Mouse (Mus musculus): Measurements from ENCODE around the gene Spaca7.
A peak's percentile ranks its signal among the peaks of the same experiment; 100 is the strongest.
"Not testable (repeated sequence)": the region's sequence is repeated elsewhere in the genome, so short reads cannot be mapped to it uniquely, and the experiment has no call there.

The Spaca7 gene

DNA sequence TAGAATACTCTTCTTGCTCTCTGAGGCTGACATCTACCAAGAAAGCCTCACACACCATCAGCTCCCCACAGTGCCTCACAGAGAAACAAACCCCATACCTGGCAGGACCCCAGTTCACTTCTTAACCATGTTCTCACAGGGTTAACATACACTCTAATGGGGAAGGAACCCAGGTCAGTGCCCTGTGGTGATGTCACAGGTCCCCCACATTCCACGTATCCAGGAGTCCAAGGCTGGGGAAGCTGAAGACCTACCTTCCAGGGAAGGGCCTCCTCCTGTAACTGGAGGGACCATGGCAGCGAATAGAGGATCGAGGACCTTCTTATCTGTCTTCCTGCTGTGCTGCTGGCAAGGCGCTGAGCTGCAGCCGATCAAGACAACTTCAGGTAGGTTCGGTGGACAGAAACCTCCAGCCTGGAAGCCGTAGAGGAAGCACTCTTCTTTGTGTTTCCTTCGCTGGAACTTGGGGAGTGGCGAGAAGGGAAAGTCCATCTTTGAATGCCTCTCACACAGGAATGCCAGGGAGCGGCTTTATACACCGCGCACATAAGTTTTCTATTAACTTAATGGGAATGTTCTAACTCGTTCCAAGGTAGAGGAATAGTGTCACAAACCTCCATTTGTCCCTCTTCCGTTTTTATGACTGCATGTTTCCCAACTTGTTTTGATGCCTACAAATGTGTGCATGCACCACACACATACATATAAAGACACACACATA, at the start of gene Spaca7:
Gene Spaca7 (plus strand): TSS at position 216 of the 721 bp plus-strand sequence.
- DNase-seq (ENCODE audit: low read depth, low spot score), result no peak

DNA sequence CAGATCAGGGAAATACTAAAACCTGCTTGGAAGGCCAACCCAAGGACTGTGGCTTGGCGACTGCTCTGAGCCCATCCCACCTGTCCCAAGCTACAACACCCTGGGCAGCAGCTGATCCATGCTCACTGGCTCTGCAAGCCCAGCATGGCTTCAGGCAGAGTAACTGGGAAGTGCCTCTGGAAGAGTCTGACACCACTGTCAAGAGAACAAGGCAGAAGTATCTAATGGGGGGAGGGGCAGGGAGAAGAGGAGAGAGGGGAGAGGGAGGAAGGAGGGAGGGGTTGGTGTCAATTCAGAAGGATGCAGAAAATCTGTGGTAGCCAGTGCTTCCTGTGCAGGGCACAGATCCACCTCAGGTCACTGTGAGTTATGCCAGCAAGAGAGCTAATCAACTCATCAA, 48.5 kb upstream of the Spaca7 start:
- no peak for DNase-seq (ENCODE audit: low read depth, low spot score)

DNA sequence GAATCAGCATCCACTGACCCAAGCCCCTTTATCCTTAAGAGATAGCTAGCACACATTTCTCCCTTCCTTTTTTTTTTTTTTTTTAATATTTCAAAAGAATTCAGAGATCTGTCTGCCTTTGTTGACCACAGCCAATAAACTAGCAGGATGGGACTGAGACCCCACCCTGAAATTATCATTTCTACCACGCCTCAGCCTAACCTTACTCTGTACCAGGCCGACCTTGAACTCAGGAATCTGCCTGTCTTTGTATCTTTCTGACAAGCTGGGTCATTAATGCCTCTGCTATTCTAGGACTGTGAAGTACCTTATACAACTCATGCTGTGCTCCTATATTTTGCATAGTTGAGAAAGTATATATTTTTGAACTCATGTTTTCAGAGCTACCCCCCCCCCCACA, 44.2 kb upstream of the Spaca7 start:
- no peak for DNase-seq (ENCODE audit: low read depth, low spot score)

DNA sequence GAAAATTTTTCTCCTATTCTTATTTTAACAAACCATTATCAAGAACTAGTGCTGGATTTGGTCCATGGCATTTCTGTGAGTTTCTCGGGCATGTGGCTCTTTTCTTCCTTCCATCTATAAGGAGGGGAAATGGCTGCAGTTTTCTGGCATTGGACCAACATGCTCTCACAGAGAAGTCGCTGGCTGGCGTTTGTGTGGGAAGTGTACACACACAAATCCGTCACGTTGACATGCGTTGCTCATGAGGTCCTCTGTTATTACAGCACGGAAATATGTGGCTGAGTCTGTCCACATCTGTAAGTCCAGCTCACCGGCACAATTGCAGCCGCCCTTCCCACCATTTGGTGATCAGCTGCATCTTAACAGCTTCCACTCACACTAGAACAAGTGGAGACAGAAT, 37.2 kb upstream of the Spaca7 start:
- no peak for DNase-seq (ENCODE audit: low read depth, low spot score)

DNA sequence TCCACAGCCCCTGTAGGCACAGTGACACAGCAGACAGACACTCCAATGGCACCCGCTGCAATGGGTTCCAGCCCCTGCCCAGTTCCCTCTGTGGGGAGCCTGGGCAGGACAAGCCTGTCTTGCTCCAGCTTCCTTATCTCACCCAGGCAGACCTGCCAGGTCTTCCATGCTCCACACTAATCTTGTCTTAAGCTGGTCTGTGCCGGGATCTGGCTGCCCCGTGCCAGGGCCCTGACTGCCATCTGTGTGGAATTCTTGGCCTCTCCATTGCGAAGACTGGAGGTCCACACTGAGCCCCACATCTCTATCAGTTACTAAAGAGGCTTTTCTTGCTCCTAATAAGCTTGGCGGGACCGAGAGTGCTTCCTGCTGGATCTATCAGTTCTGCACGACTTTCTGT, 36.5 kb upstream of the Spaca7 start:
- no peak for DNase-seq (ENCODE audit: low read depth, low spot score)

DNA sequence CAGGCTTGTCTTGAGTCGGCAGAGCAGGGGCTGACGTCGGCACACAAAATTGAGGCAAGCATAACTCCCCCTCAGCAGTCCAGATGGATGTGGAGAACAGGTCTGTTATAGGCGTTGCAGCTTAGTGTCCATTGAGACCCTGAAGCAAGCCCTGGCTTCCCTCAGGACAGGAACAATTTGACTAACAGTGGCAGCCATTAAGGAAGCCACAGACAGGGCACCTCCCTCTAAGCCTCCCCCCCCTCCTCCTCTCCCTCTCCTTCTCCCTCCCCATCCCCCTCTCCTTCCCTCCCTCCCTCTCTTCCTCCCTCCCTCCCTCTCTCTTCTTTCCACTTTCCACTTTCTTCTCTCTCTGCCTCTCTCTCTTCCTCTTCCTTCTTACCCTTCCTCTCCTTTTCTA, 27.6 kb upstream of the Spaca7 start:
- DNase-seq (ENCODE audit: low read depth, low spot score), result no peak

DNA sequence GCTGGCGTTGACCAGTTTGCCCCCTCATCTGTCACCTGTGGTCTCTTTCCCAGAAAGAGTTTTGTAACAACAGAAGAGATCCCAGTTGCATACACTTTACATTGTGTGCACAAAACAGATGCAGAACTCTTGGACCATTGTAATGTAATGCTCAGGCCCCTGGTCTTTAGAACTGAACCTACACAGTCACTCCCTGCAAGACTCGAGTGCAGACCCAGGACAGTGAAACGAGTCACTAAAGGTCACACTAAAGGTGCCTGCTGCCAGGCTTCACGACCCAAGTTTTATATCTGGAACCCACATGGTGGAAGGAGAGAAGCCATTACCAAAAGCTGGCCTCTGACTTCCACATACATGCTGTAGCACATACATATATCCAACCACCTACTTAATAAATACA, 27.2 kb upstream of the Spaca7 start:
- DNase-seq (ENCODE audit: low read depth, low spot score), result no peak

DNA sequence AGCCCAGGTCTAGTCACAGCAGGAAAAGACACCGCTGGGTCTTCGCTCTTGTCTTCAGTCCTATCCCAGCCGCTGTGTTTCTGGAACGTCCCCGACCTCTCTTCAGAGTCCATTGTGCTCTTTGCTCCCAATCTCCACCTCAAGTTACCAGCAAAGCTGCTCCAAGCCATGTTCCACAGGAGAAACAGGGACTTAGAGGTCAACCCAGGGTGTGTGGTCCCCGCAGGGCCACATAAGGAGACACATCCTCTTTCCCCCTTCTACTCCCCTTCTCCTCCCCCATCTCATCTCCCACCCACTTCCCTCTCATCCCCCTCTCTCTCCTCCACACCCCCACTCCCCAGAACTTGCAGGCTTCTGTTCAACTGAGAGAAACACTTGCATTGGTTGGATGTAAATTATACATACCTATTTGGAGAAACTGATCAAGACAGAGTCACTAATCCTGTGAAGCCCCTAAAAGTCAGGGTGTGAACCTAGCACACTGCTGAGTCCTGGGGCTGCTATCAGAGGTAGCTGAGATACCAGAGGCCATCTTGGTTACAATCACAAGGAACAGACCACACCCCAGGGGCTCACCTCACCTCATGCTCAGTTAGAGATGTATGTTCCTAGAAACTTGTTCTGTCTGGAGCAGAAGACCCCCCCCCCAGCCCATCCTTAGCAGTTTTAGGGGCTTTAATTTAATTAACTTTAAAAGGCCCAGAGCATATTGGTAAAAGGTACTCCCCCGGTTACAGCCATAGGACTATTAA, 25.2 kb upstream of the Spaca7 start:
- no peak for DNase-seq (ENCODE audit: low read depth, low spot score)

DNA sequence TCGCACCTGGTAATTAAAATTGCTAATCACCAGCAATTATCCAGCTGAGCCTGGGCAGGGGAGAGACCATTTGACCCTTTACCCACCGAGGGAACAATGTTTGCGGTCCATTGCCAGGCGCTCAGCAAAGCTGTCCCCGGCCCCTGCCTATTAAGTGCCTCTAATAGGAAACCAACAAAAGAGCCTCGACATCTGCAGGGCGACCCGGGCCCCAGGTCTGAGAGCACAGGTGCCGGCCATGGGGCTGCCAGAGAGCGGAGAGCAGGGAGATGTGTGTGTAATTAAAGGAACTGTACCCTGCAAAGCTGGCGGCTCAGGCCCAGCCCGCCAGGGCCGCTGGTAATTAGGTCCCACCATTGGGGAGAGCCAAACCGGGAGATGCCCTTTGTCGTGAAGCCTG, 24.6 kb upstream of the Spaca7 start:
- no peak for DNase-seq (ENCODE audit: low read depth, low spot score)

DNA sequence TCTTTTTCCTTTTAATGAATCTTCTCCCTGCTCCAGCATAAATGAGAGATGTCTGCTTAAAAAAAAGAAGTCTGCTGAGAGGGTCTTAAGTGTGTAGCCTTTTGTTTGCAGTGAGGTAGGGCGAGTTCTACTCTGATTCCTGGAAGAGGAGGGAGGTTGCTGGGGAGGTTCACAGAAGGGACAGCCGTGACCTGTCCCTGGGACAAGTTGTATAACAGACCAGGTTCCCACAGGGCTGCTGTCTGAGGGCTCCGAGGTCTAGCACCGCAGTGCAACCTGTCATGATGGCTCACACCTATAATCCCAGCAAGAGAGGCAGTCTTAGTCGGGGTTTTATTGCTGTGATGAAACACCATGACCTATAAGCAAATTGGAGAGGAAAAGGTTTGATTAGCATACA, 24.1 kb upstream of the Spaca7 start:
- no peak for DNase-seq (ENCODE audit: low read depth, low spot score)

DNA sequence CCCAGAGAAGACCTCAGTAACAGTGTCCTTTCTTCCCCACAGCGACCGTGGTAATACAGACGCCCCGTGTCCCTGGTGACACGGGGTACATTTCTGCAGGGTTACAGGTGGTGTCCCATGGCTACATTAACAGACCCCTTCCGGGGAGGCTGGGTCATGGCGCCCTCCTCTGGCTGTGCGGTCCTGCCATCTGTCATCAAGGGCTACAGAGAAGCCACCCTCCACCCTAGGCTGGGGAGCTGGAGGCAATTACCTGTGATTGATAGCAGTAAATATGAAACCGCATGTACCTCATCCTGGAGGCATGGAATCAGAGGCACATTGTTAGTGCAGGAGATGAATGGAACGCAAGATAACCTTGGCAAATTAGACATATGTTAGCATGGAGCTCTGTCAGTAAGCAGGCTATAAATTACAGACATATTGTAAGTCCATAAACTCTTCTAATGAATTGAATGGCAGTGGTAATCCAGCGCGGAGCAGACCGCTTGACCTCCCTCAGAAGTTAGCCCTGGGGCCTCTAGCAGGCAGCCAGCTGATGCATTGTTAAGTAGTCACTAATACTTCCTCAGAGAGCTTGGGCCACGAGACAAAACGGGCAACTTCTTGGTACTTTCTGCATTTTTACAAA, 17.2 kb upstream of the Spaca7 start:
- DNase-seq (ENCODE audit: low read depth, low spot score), result no peak

DNA sequence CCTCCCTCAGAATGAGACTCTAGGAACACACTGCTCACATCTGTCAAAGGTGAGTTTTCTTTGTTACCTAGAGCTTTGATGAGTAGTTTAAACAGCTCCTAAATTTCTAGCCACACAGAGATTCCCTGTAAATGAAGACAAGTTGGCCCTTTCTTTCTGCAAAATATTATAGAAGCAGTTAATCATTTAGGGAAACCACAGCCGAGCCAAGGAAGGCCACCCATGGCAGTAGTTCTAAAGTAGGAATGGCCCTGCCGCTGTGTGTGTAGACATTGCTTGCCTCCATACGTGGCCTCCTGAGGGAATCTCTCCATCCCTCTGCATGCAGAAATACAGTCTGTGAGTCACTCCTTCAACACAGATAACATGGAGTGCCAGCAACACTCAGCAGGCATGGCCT, 14.0 kb upstream of the Spaca7 start:
- DNase-seq (ENCODE audit: low read depth, low spot score), result no peak

DNA sequence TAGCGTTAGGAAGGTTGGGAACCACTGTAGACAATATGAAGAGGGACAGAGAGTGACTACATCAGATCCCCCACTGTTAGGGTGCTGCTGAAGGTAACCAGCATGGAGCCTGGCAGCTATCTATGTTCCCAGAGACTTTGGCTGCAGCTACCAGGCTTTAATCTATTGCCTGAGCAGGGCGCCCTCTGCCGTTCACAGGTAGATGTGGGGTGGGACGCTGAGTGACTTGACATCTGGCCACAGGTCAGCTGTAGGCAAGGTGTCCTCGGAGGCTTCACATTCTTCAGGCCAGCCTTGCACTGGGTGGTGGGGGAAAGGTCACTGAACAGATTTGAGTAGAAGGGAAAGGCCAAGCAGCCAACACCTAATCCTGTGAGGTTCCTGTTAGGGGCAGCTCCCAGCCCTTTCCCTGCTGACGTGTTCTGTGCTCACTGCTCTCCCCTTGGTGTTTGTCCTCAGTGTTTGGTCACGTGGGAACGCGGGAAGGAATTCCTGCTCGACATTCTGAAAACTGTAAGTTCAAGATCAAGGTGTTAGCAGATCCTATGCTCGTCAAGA, 11.3 kb upstream of the Spaca7 start:
- no peak for DNase-seq (ENCODE audit: low read depth, low spot score)

DNA sequence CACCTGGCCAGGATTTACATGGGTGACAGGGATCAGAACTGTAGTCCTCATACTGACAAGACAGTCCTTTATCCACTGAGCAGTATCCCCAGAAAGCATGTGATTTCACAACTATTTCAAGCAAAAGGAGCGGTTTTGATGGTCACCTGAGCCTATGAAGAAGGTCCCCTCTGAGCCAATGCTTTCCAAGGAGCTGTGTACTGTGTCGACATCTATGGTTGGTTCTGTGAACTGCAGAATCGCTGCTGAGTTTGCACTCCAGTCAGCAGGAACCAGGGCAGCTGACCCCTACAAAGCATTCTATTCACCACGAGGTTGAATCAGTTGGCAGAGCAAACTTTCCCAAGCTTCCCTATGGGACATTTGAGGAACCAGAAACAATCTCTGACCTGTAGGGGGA, 8.5 kb upstream of the Spaca7 start:
- no peak for DNase-seq (ENCODE audit: low read depth, low spot score)

DNA sequence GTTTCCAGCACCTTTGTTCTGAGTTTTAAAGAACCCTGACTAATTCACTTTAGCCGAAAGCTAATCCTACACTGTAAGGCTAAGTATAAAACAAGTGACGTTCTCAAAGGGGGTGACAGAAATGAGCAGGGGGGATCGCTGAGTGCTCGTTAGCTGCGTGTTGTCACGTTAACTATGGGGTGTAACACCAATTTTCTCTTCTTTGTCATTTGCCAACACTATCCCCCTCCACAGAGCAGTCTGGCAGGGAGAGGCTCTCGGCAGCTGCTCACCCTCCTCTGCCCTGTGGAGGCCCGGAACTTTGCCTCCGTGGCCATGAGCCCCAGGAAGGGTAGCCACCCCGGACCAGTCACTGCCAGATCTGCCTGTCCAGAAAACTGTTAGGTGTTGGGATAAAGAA, 7.3 kb upstream of the Spaca7 start:
- DNase-seq (ENCODE audit: low read depth, low spot score), result no peak

DNA sequence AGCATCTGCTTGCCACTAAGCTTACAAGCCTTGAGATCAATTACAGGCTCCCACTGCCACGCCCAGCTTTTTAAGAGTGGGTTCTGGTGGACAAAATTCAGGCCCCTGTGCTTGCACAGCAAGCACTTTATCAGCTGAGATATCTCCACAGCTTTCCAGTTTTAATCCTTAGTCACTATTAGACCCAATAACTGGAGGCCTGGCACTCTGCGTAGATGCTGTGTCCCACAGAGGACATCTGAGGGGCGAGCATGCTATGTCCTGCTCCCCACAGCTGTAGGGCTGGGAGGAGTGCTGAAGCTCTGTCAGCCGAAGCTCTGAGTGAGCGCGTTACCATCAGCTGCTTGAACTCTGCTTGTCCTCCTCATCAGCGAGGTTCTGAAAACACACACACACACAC, 6.3 kb upstream of the Spaca7 start:
- no peak for DNase-seq (ENCODE audit: low read depth, low spot score)

DNA sequence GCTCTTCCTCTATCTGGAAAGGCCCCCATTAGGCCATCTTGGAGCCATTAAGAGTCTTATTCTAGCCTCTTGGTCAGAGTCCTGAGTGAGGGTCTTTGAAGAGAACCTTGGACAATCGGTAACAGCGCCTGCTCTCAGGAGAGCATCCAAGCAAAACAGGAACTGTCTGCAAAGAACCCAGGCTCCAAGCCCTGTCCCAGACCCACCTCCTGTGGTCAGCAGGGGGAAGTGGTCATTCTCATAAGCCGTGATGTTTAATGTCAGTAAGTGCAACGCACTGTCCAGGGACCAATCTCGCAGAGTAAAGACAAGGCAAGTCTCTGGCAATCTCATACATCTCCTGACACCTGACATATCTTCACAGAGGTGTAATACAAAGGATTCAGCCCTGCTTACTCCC, 3.2 kb downstream of the Spaca7 start:
- no peak for DNase-seq (ENCODE audit: low read depth, low spot score)

DNA sequence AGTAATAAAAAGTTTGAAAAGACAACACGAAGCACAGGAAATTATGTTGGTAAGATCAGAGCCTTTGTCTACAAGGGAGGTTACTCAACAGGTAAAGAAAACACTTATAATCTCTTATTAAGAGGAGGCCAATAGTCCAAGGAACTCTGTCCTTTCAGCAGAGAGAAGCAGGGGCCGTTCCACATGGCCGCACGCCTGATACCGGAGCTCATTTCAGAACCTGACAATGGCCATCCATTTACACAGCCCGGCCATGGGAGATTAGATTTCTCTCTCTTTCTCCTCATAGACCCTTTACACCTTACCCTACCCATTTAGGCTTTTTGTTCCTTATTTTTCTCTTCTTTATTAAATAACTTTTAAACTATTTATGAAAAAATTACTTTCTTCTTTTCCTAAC, 3.9 kb downstream of the Spaca7 start:
- no peak for DNase-seq (ENCODE audit: low read depth, low spot score)

DNA sequence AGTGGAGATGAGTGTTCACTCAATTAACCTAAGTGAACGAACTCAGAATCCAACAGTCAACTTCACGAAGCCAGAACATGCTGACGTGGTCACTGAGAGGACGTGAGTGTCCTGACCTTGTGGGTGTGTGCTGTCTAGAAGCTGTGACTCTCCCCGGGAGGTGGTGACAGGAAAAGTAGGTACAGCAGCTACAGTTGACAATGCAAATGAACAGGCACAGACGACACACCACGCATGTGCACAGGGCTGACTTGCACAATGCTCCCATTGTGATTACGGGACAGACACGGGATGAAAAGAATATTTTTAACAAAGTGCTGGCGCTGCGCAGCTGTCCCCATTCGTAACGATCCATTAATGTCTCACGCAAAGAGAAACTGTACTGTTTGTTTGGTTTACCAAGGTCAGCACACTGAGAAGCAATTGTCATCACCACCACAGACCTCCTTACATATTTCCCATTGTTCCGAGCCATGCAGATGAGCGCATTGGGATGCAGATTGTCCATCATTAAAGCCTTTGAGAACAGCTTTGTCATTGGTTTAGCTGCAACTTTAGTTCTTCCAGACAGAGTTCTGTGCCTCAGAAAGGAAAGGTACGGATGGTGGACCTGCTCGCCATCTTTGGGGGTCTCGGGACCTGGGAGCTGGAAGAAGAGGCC, 6.6 kb downstream of the Spaca7 start:
- DNase-seq (ENCODE audit: low read depth, low spot score), result not testable (repeated sequence)

DNA sequence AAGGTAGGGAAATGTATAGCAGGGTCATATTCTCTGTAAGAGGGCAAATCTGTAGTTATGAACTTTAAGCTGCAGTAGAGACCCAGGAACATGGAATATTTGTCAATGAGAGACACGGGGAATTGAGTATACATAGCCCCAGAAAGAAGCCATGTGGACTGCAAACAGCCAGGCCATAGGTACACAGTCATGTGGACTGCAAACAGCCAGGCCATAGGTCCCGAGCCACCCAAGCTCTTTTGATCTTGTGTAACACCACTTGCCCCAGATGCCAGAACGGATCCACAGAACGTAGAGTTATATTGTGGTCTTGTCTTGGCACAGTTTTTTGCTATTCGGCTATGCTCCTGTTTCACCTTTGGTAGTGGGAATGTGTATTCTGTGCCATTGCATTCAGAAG, 11.0 kb downstream of the Spaca7 start:
- DNase-seq (ENCODE audit: low read depth, low spot score), result no peak

DNA sequence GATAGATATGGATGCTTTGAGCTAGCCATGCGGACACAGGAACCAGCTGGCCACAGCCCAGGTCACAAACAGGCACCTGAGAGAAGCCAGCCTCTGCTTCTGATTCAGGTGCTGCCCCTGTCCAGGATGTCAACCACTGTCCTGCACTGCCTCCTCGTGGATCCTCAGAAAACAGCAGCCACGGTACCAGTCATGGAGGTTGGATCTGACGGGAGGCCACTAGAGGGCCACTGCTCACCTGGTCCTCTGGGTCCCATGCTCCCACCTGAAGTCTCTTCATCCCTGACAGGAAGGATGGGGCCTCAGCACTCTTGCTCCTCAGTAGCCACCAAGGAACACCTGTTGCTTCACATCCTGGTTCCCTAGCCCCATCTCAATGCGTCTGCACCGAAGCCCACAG, 34.4 kb downstream of the Spaca7 start:
- peak; percentile 2 for DNase-seq (ENCODE audit: low read depth, low spot score)

DNA sequence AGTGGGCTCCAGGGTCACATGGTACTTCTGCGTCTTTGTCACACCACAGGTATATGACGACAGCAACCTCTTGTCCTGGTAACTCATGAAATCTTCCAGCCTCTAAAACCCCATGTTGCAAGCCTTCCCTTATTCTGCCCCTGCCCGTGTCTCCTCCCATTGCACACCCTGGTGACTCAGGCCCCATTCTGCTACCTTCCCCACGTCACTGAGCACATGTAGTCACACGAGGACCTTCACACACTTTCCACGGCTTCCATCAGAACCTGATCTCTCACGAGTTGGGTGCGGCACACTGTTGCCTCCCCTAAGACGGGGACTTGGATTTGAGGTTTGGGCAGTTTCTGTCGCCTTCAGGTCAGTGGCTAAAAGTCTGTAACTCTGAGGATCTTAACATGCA, 36.0 kb downstream of the Spaca7 start:
- no peak for DNase-seq (ENCODE audit: low read depth, low spot score)
